Mouse (Mus musculus) embryonic facial prominence, embryonic 10.5 days (tissue): ENCODE measurements around the gene Phkg1. TPM values are rescaled to one million over a fixed set of nuclear protein-coding genes. Genes with fewer than 3 reads are reported as not detected.

Source experiments
- DNase-seq: peaks from one replicate; pipeline ENCODE4 v3.0.0-alpha.2; 2017; ENCODE audit warnings: low spot score
- H3K27ac ChIP-seq: fragments of 300-500 bp; sonication (generic); replicated peaks from 2 replicates; pipeline ENCODE4 v1.5.1; 2016; ENCODE audit warnings: mild to moderate bottlenecking
- H3K27me3 ChIP-seq: fragments of 300-500 bp; sonication (generic); replicated peaks from 2 replicates; pipeline ENCODE4 v1.6.1; 2016; ENCODE audit warnings: low read depth, mild to moderate bottlenecking; ENCODE audit not compliant: poor library complexity, severe bottlenecking
- H3K36me3 ChIP-seq: fragments of 300-500 bp; sonication (generic); replicated peaks from 2 replicates; pipeline ENCODE4 v1.6.1; 2016; ENCODE audit warnings: mild to moderate bottlenecking, moderate library complexity
- H3K4me1 ChIP-seq: fragments of 300-500 bp; sonication (generic); 2 replicates; pipeline ENCODE4 v1.6.1; 2016
- H3K4me3 ChIP-seq: fragments of 300-500 bp; sonication (generic); 2 replicates; pipeline ENCODE4 v1.5.1; 2016; ENCODE audit warnings: mild to moderate bottlenecking, moderate library complexity
- H3K9me3 ChIP-seq: fragments of 300-500 bp; sonication (generic); 2 replicates; pipeline ENCODE4 v1.6.1; 2016; ENCODE audit warnings: mild to moderate bottlenecking
- WGBS: fragments of 180-500 bp; shearing (Covaris S2); methylation state at CpG from one replicate; pipeline ENCODE4 v1.1.7; 2016; 5-methylcytosine and 5-hydroxymethylcytosine counted together
- polyA plus RNA-seq: library from polyadenylated mRNA; unstranded; fragments of >200 nt; fragmentation: Nextera tagmentation; extraction: Ambion mirVana; gene quantifications from 2 replicates; pipeline ENCODE4 v1.2.1, GENCODE M21; 2016

Gene Phkg1
- polyA plus RNA-seq, 1 experiment from 2014 or later = 0.11 TPM

- Histone ChIP-seq H3K36me3 (peaks cover 83% of the 10 kb centered on the region), H3K4me3 (no peak overlapping the region), H3K27ac (no peak overlapping the region), H3K27me3 (no peaks in the 10 kb centered on the region), H3K9me3 (no peaks in the 10 kb centered on the region), H3K4me1 (no peaks in the 10 kb centered on the region)
- DNase-seq = no peak
- WGBS = 89% methylated on average over 5 of the region's 5 CpGs
Observed at GRCm38 (mm10) chr5:129856414-129856813, 41.9 kb downstream of the Phkg1 start.

GRCm38 (mm10) chr5:129855163-129855562, 43.2 kb downstream of the Phkg1 start:
- Histone ChIP-seq H3K27ac (no peak overlapping the region), H3K9me3 (no peaks in the 10 kb centered on the region), H3K4me1 (no peaks in the 10 kb centered on the region), H3K4me3 (no peak overlapping the region), H3K36me3 (peaks cover 78% of the 10 kb centered on the region), H3K27me3 (no peaks in the 10 kb centered on the region)
- 39% methylated on average over 5 of the region's 5 CpGs for WGBS
- DNase-seq = no peak

GRCm38 (mm10) chr5:129847558-129847820, 50.9 kb downstream of the Phkg1 start:
- peaks cover 4% of the 10 kb centered on the region; the same call in 1 of the 2 replicates for H3K9me3 ChIP-seq
- WGBS = 67% methylated on average over 8 of the region's 8 CpGs
- DNase-seq = no peak
- H3K4me3 ChIP-seq = peak overlapping the region; percentile 73
- 0 out of 2 replicates have a peak overlapping the region, but pooled peaks have one; percentile 85 for H3K27ac ChIP-seq
- H3K27me3 ChIP-seq = no peaks in the 10 kb centered on the region
- peaks cover 47% of the 10 kb centered on the region for H3K36me3 ChIP-seq
- H3K4me1 ChIP-seq = peaks cover 11% of the 10 kb centered on the region; the same call in 1 of the 2 replicates

- Histone ChIP-seq H3K4me1 (peaks cover 11% of the 10 kb centered on the region; the same call in 1 of the 2 replicates), H3K36me3 (peaks cover 47% of the 10 kb centered on the region), H3K4me3 (peak within 1 kb of the TSS; percentile 73), H3K27me3 (no peaks in the 10 kb centered on the region), H3K27ac (peak within 1 kb of the TSS; percentile 85), H3K9me3 (peaks cover 4% of the 10 kb centered on the region; the same call in 1 of the 2 replicates)
- DNase-seq = peak; percentile 96
- WGBS = 15% methylated on average over 22 of the region's 22 CpGs
Observed at GRCm38 (mm10) chr5:129846752-129847557, 51.4 kb downstream of the Phkg1 start, which contains the start of gene Sumf2. Gene Sumf2, plus strand, starts transcription at chr5:129846986.

- no peak overlapping the region for H3K27ac ChIP-seq
- H3K27me3 ChIP-seq = no peaks in the 10 kb centered on the region
- peaks cover 36% of the 10 kb centered on the region for H3K36me3 ChIP-seq
- WGBS = 93% methylated on average over 5 of the region's 5 CpGs
- DNase-seq = no peak
- no peak overlapping the region for H3K4me3 ChIP-seq
- H3K9me3 ChIP-seq = peaks cover 4% of the 10 kb centered on the region; the same call in 1 of the 2 replicates
- H3K4me1 ChIP-seq = peaks cover 11% of the 10 kb centered on the region; the same call in 1 of the 2 replicates
Observed at GRCm38 (mm10) chr5:129844848-129845247, 53.5 kb downstream of the Phkg1 start.

Other genes with a start within 250 kb of the Phkg1 start
- 6.5 and 7.3 TPM in 2 replicates for gene Zfp11, start 228.4 kb downstream of the Phkg1 start, polyA plus RNA-seq
- not detected in 2 replicates for gene Sept14, start 190.0 kb downstream of the Phkg1 start, polyA plus RNA-seq
- gene Mrps17, start 183.1 kb downstream of the Phkg1 start, polyA plus RNA-seq = 178 and 186 TPM in 2 replicates
- gene Nipsnap2, start 173.5 kb downstream of the Phkg1 start, polyA plus RNA-seq = 74.2 and 74.8 TPM in 2 replicates
- gene Psph, start 111.1 kb downstream of the Phkg1 start, polyA plus RNA-seq = 35.5 and 38.6 TPM in 2 replicates
- 44.3 and 44.9 TPM in 2 replicates for gene Sumf2, start 51.6 kb downstream of the Phkg1 start, polyA plus RNA-seq
- 1,193 and 1,199 TPM in 2 replicates for gene Chchd2, start 11.1 kb downstream of the Phkg1 start, polyA plus RNA-seq
- 7.4 and 7.7 TPM in 2 replicates for gene Zbed5, start 2.8 kb downstream of the Phkg1 start, polyA plus RNA-seq
- gene Nupr1l, start 10.0 kb upstream of the Phkg1 start, polyA plus RNA-seq = 3.5 and 3.7 TPM in 2 replicates
- 29.2 and 34.7 TPM in 2 replicates for gene Vkorc1l1, start 43.4 kb upstream of the Phkg1 start, polyA plus RNA-seq
- gene Gusb, start 104.5 kb upstream of the Phkg1 start, polyA plus RNA-seq = 45.3 and 47.7 TPM in 2 replicates
- gene Asl, start 130.7 kb upstream of the Phkg1 start, polyA plus RNA-seq = 34.2 and 34.8 TPM in 2 replicates
- gene Crcp, start 130.7 kb upstream of the Phkg1 start, polyA plus RNA-seq = 53.3 and 54.4 TPM in 2 replicates
- 52.3 and 55.6 TPM in 2 replicates for gene Tpst1, start 174.8 kb upstream of the Phkg1 start, polyA plus RNA-seq
- gene Kctd7, start 246.3 kb upstream of the Phkg1 start, polyA plus RNA-seq = 4.7 and 5.1 TPM in 2 replicates